Mouse (Mus musculus) layer of hippocampus, adult 9-10 months (tissue): ENCODE results near the gene Zfp956.
"Not testable (repeated sequence)": the region's sequence is repeated elsewhere in the genome, so short reads cannot be mapped to it uniquely, and the experiment has no call there.

ENCODE experiments used
- DNase-seq: peaks from one replicate; pipeline ENCODE4 v3.0.0; 2022; ENCODE audit warnings: low spot score

The Zfp956 gene

DNA sequence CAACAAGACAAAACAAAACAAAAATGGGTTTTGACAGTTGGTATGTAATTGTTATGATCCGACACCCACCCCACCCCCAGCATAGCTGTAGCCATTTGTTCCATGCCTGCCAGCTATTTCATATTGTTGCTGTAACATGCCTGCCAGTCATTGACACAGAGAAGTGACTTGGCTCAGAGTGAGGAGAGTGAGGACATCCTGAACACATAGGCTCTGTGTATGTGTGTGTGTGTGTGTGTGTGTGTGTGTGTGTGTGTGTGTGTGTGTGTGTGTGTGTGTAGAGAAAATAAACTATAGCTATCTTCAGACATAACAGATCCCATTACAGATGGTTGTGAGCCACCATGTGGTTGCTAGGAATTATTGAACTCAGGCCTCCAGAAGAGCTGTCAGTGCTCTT, 15.0 kb downstream of the Zfp956 start:
- not testable (repeated sequence) for DNase-seq

DNA sequence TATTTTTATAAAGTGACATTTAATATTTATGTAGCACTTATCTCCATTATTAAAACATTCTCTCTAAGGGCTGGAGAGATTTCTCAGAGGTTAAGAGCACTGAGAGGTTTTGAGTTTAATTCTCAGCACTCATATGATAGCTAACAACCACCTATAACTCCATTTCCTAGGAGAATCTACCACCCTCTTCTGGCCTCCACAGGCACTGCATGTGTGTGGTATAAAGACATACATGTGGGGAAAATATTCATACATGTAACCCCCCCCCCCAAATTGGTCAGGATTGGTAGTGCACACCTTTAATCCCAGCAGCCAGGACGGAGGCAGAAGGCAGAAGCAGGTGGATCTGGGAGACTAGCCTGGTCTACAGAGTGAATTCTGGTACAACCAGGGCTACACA, 21.4 kb downstream of the Zfp956 start:
- no peak for DNase-seq

DNA sequence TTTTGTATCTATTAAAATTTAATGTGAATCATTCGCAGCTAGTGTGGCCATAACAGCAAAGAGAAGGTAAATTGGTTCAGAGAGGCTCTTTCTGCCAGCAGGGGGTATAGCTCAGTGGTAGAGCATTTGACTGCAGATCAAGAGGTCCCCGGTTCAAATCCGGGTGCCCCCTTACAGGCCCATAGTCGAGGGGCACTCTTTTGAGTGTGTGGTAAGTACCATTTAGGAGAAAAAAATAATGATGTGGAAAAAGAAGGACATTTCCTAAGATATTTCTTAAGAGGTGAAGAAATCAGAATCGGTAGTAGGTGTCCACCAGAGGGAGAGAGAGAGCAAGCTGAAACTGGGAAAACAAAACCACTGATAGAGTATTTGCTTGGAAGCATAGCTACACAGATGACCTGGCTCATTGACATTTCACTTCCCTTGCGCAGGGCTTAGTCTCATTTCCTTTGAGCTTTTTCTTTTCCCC, 25.7 kb downstream of the Zfp956 start:
- peak; percentile 71 for DNase-seq

DNA sequence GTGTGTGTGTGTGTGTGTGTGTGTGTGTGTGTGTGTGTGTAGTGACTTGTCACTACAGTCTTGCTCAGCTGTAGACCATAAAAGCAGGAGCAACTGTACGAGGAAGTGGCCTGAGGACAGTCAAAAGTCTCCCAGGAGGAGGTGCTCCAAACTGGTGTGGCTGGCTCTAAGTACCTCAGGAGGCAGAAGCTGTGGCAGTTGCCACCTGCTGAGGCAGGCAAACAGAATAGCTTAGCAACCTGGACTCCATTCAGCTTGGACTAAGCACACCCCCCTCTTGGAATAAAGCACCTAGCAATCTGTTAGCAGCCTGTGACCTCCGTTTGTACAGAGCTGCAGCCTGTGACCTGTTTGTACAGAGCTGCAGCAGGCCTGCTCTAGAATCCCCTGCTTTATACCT, 30.7 kb downstream of the Zfp956 start:
- no peak for DNase-seq

DNA sequence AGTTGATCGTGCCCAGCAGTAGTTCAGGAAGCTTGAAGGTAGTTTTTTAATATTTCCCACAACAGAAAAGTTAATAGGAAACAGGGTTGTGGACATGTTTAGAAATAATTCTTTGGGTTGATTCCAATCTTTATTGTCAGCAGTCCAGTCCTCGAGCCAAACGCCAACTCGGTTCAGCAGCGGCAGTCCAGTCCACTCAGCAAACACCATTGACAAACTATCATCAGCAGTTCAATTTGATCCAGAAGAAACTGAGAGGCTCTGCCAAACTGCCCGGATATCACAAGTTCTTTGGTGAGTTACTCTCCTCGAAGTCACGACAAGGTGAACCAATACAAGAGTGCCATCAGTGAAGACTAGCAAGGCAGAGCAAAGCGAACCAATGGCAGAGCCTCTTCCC, 42.5 kb downstream of the Zfp956 start:
- DNase-seq, result no peak

DNA sequence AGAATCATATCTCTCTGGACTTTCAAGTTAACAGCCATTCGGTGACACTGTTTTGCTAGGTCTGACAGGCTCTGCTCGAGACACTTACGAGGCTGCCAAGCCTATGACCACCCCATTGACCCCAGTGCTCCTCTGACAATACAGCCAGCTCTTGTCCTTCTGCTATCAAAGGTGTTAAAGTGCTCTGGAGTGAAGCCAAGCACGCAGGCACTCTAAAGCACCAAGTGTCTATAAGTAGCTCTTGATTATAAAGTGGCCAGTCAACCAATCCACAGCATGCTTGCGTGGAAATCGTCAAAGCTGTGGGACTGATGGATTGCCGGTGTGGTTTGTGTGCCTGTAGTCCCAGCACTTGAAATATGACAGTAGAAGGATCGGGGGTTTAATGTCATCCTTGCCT, 57.5 kb downstream of the Zfp956 start:
- DNase-seq, result no peak
